Mouse (Mus musculus): ENCODE measurements around the gene Inpp5k.

DNA sequence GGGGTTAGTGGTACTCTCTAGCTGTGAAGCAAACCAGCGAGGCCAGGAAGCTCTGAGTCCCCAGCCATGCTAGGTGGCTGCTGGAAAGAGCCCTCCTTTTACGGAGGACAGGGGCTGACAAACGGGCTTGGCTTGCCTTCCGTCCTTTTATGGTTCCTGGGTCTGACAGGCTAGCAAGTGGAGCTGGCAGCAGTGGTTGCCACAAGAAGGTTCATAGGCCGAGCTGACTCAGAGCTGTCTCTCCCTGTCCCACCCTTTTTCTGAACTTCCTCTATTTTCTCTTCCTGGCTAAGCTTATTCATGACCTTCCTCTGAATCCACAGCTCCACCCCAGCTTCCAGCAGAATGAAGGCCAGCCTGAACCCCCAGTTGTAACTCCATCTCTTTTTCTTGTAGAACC lies 38.2 kb upstream of the Inpp5k start:
- TF ChIP-seq CTCF (conservative IDR thresholded peaks at IDR 0.05; ENCODE audit: low read length) (no peak), NANOG (IDR thresholded peaks at IDR 0.05; ENCODE audit: borderline replicate concordance, low read length) (no peak), POU5F1 (IDR thresholded peaks at IDR 0.05; ENCODE audit: borderline replicate concordance, low read length) (no peak)

All from E14TG2a.4 (cell line).